Mouse (Mus musculus) intestine, embryonic 16.5 days (tissue): ENCODE measurements around the gene Pomp. TPM values are rescaled to one million over a fixed set of nuclear protein-coding genes. Genes with fewer than 3 reads are reported as not detected.
"Not testable (repeated sequence)": the region's sequence is repeated elsewhere in the genome, so short reads cannot be mapped to it uniquely, and the experiment has no call there.

Experiments used
- ATAC-seq: fragments of 200-750 bp; cut with Nextera tagmentation; 2 replicates; pipeline ENCODE4 v1.8.0; 2017; ENCODE audit warnings: moderate TSS enrichment, moderate library complexity
- H3K27ac ChIP-seq: fragments of 300-500 bp; sonication (generic); 2 replicates; pipeline ENCODE4 v1.5.1; 2014; ENCODE audit warnings: mild to moderate bottlenecking, low read length
- H3K27me3 ChIP-seq: fragments of 300-500 bp; sonication (generic); replicated peaks from 2 replicates; pipeline ENCODE4 v1.6.1; 2014; ENCODE audit warnings: low read length, control low read depth, mixed read lengths; ENCODE audit not compliant: control insufficient read depth, insufficient read depth
- H3K36me3 ChIP-seq: fragments of 300-500 bp; sonication (generic); 2 replicates; pipeline ENCODE4 v1.6.1; 2014; ENCODE audit warnings: low read length, control low read depth; ENCODE audit not compliant: control insufficient read depth, insufficient read depth
- H3K4me1 ChIP-seq: fragments of 300-500 bp; sonication (generic); 2 replicates; pipeline ENCODE4 v1.6.1; 2014; ENCODE audit warnings: low read length, control low read depth, mixed read lengths; ENCODE audit not compliant: control insufficient read depth, insufficient read depth
- H3K4me2 ChIP-seq: fragments of 300-500 bp; sonication (generic); 2 replicates; pipeline ENCODE4 v1.6.1; 2014; ENCODE audit warnings: low read depth, low read length, control low read depth
- H3K4me3 ChIP-seq: fragments of 300-500 bp; sonication (generic); 2 replicates; pipeline ENCODE4 v1.5.1; 2014; ENCODE audit warnings: mild to moderate bottlenecking, low read length
- H3K9ac ChIP-seq: fragments of 300-500 bp; sonication (generic); 2 replicates; pipeline ENCODE4 v1.6.1; 2014; ENCODE audit warnings: low read depth, low read length
- H3K9me3 ChIP-seq: fragments of 300-500 bp; sonication (generic); 2 replicates; pipeline ENCODE4 v1.6.1; 2016; ENCODE audit warnings: low read length, control low read depth; ENCODE audit not compliant: control insufficient read depth
- WGBS: fragments of 180-500 bp; shearing (Covaris S2); extraction: QIAGEN DNeasy Blood & Tissue Kit; methylation state at CpG from one replicate; pipeline ENCODE4 v1.1.7; 2014; 5-methylcytosine and 5-hydroxymethylcytosine counted together
- polyA plus RNA-seq: library from polyadenylated mRNA; unstranded; fragments of >200 nt; fragmentation: Nextera tagmentation; extraction: Ambion mirVana; gene quantifications from 2 replicates; pipeline ENCODE4 v1.2.1, GENCODE M21; 2015

Gene Pomp
- polyA plus RNA-seq, 1 experiment from 2014 or later, result 410 TPM

GRCm38 (mm10) chr5:147894455-147895076 is 34.3 kb downstream of the Pomp start, which contains the start of gene Slc46a3:
TSS of gene Slc46a3 (minus strand) at chr5:147894815.
- Histone ChIP-seq H3K27ac (peak within 1 kb of the TSS; percentile 63; the same call in 1 of the 2 replicates), H3K36me3 (no peaks in the 10 kb centered on the region), H3K27me3 (no peaks in the 10 kb centered on the region), H3K9ac (peak within 1 kb of the TSS; percentile 65), H3K4me3 (peak within 1 kb of the TSS; percentile 77), H3K4me1 (peaks cover 15% of the 10 kb centered on the region), H3K9me3 (no peaks in the 10 kb centered on the region), H3K4me2 (peak within 1 kb of the TSS; percentile 91)
- WGBS, result under 1% methylated on average over 47 of the region's 47 CpGs
- ATAC-seq, result peak; percentile 96

- peak overlapping the region; percentile 91 for H3K4me2 ChIP-seq
- no peak overlapping the region for H3K27ac ChIP-seq
- H3K4me1 ChIP-seq, result peaks cover 15% of the 10 kb centered on the region
- no peaks in the 10 kb centered on the region for H3K36me3 ChIP-seq
- no peak for ATAC-seq
- 0 out of 2 replicates have a peak overlapping the region, but pooled peaks have one; percentile 26 for H3K9ac ChIP-seq
- H3K4me3 ChIP-seq, result peak overlapping the region; percentile 77
- no peaks in the 10 kb centered on the region for H3K9me3 ChIP-seq
- H3K27me3 ChIP-seq, result no peaks in the 10 kb centered on the region
- 30% methylated on average over 16 of the region's 16 CpGs for WGBS
Measured at GRCm38 (mm10) chr5:147895436-147896198, 35.4 kb downstream of the Pomp start.

- WGBS, result 74% methylated on average over 4 of the region's 4 CpGs
- not testable (repeated sequence) for H3K4me3 ChIP-seq, H3K4me2 ChIP-seq, H3K36me3 ChIP-seq, H3K9me3 ChIP-seq, H3K27me3 ChIP-seq, H3K27ac ChIP-seq, H3K9ac ChIP-seq, ATAC-seq
- H3K4me1 ChIP-seq, result peaks cover 15% of the 10 kb centered on the region
Measured at GRCm38 (mm10) chr5:147896501-147896900, 36.2 kb downstream of the Pomp start.

- ATAC-seq, result peak; percentile 31
- H3K4me1 ChIP-seq, result peaks cover 10% of the 10 kb centered on the region
Measured at GRCm38 (mm10) chr5:147898254-147898653, 38.0 kb downstream of the Pomp start.

GRCm38 (mm10) chr5:147898968-147899549 is 38.8 kb downstream of the Pomp start:
- H3K27ac ChIP-seq, result no peak overlapping the region
- H3K4me1 ChIP-seq, result peaks cover 5% of the 10 kb centered on the region; the same call in 1 of the 2 replicates
- no peak overlapping the region for H3K4me3 ChIP-seq
- ATAC-seq, result no peak
- no peaks in the 10 kb centered on the region for H3K9me3 ChIP-seq
- H3K4me2 ChIP-seq, result no peak overlapping the region
- WGBS, result 65% methylated on average over 4 of the region's 4 CpGs
- H3K27me3 ChIP-seq, result no peaks in the 10 kb centered on the region
- H3K9ac ChIP-seq, result no peak overlapping the region
- H3K36me3 ChIP-seq, result no peaks in the 10 kb centered on the region

More at GRCm38 (mm10) chr5:147898254-147898653, 38.0 kb downstream of the Pomp start:
- no peak overlapping the region for H3K4me3 ChIP-seq
- no peaks in the 10 kb centered on the region for H3K9me3 ChIP-seq
- H3K27ac ChIP-seq, result no peak overlapping the region
- no peaks in the 10 kb centered on the region for H3K36me3 ChIP-seq
- 47% methylated on average over 2 of the region's 2 CpGs for WGBS
- H3K27me3 ChIP-seq, result no peaks in the 10 kb centered on the region
- no peak overlapping the region for H3K9ac ChIP-seq
- no peak overlapping the region for H3K4me2 ChIP-seq

- Histone ChIP-seq H3K4me1 (no peaks in the 10 kb centered on the region), H3K9ac (no peak overlapping the region), H3K4me3 (no peak overlapping the region), H3K9me3 (no peaks in the 10 kb centered on the region), H3K27me3 (no peaks in the 10 kb centered on the region), H3K4me2 (no peak overlapping the region), H3K27ac (no peak overlapping the region), H3K36me3 (no peaks in the 10 kb centered on the region)
- ATAC-seq, result no peak
- 70% methylated on average over 15 of the region's 15 CpGs for WGBS
Measured at GRCm38 (mm10) chr5:147902008-147902757, 41.9 kb downstream of the Pomp start.

- Histone ChIP-seq H3K4me2 (no peak overlapping the region), H3K9ac (no peak overlapping the region), H3K4me1 (no peaks in the 10 kb centered on the region), H3K36me3 (no peaks in the 10 kb centered on the region), H3K4me3 (no peak overlapping the region), H3K9me3 (no peaks in the 10 kb centered on the region), H3K27ac (no peak overlapping the region), H3K27me3 (no peaks in the 10 kb centered on the region)
- WGBS, result 76% methylated on average over 9 of the region's 9 CpGs
- ATAC-seq, result no peak
Measured at GRCm38 (mm10) chr5:147903166-147903565, 42.9 kb downstream of the Pomp start.

GRCm38 (mm10) chr5:147907144-147907543 is 46.9 kb downstream of the Pomp start:
- Histone ChIP-seq H3K27me3 (no peaks in the 10 kb centered on the region), H3K36me3 (no peaks in the 10 kb centered on the region), H3K9me3 (no peaks in the 10 kb centered on the region), H3K4me1 (no peaks in the 10 kb centered on the region), H3K27ac (no peak overlapping the region), H3K4me3 (no peak overlapping the region), H3K9ac (no peak overlapping the region), H3K4me2 (no peak overlapping the region)
- WGBS, result 46% methylated on average over 10 of the region's 11 CpGs
- ATAC-seq, result no peak

GRCm38 (mm10) chr5:147907851-147908250 is 47.6 kb downstream of the Pomp start:
- Histone ChIP-seq H3K27ac (no peak overlapping the region), H3K36me3 (no peaks in the 10 kb centered on the region), H3K4me1 (no peaks in the 10 kb centered on the region), H3K9me3 (no peaks in the 10 kb centered on the region), H3K4me3 (no peak overlapping the region), H3K27me3 (no peaks in the 10 kb centered on the region), H3K4me2 (no peak overlapping the region), H3K9ac (no peak overlapping the region)
- 62% methylated on average over 8 of the region's 8 CpGs for WGBS
- ATAC-seq, result peak; percentile 85
